Mouse (Mus musculus): ENCODE data around the gene Pomt1. TPM values are rescaled to one million over a fixed set of nuclear protein-coding genes. Genes with fewer than 3 reads are reported as not detected.

Pomt1 gene
- polyA plus RNA-seq (2015; fragmentation: Nextera tagmentation; extraction: Ambion mirVana): 23.0 and 24.1 TPM in 2 replicates

DNA sequence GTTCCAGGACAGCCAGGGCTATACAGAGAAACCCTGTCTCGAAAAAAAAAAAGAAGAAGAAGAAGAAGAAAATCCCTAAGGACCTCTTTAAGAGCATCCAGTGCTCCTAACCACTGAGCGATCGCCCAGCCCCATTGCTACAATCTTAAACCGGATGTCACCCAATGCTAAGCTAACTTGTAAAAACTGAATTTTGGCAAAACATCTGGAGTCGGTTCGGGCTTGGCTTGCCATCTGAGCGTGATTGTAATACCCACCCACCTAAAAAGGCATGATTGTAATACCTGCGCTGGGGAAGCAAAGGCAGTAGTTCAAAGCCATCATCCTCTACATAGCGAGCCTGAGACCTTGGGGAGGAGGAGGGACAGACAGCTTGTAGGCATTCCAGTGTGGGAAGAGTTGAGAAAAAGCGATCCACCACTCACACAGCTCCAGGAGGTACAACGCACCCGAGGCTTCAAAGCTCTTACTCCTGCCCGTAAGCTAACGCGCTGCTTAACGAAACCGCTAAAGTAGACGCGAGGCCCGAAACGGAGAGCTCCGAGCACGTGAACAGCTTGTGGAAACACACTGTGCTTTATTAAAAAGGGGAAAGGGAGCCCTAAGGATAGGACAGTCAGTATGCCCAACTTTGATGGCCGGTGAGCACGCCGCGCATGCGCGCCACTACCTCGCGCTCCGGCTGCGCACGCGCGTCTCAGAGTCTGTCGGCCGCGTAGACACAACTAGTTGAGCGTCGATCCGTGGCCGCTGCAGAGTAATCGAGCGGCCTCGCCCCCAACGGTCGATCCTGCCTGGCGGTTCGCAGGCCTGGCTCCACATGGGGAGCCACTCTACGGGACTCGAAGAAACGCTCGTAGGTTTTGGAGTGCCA lies at the start of gene Pomt1:
Pomt1 (plus strand) TSS at position 705 of the 874 bp plus-strand sequence.
- H3K4me1 ChIP-seq (replicated peaks; ENCODE audit: control insufficient read depth, insufficient read depth, low read length): peaks cover 20% of the 10 kb centered on the region
- no peaks in the 10 kb centered on the region for H3K9me3 ChIP-seq (ENCODE audit: control insufficient read depth, low read length)
- H3K9ac ChIP-seq (ENCODE audit: low read length): peak within 1 kb of the TSS; percentile 82
- H3K27ac ChIP-seq (ENCODE audit: low read length): peak within 1 kb of the TSS; percentile 90
- ATAC-seq (ENCODE audit: low read depth): peak; percentile 93
- WGBS: under 1% methylated on average over 54 of the region's 54 CpGs
- no peaks in the 10 kb centered on the region for H3K27me3 ChIP-seq (ENCODE audit: control insufficient read depth, insufficient read depth, low read depth, low read length)
- H3K4me2 ChIP-seq (ENCODE audit: low read depth, low read length): peak within 1 kb of the TSS; percentile 83
- H3K36me3 ChIP-seq (ENCODE audit: control insufficient read depth, insufficient read depth, low read length): peaks cover 24% of the 10 kb centered on the region
- H3K4me3 ChIP-seq (ENCODE audit: low read length): peak within 1 kb of the TSS; percentile 75

DNA sequence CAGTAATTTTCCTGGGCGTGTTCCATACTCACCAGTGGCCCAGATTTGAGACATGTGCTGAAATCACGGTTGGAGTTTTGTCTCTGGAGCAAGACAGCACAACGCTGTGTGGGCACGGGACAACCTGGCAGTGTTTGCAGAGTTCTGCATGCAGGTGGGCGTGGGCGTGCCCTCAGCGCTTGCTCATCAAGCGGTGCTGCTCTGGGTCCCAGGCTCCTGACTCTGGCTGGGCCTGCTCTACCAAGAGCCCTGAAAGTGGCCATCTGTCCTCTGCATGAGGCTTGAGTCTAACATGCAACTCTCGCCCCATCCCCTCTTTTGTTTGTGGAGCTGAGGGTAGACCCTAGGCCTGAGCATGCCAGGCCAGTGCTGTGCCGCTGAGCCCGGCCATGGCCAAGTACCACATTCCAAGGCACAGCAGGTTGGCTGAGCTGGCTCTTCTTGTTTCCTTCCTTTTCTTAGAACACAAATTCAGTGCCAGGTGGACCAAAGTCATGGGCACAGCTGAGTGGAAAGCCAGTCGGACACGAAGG lies 49.3 kb upstream of the Pomt1 start:
- no peak for ATAC-seq (ENCODE audit: low read depth)
- Histone ChIP-seq H3K36me3 (ENCODE audit: control insufficient read depth, insufficient read depth, low read length) (peaks cover 29% of the 10 kb centered on the region), H3K27ac (ENCODE audit: low read length) (no peak overlapping the region), H3K9ac (ENCODE audit: low read length) (no peak overlapping the region), H3K4me2 (ENCODE audit: low read depth, low read length) (no peak overlapping the region), H3K4me1 (replicated peaks; ENCODE audit: control insufficient read depth, insufficient read depth, low read length) (peaks cover 10% of the 10 kb centered on the region), H3K9me3 (ENCODE audit: control insufficient read depth, low read length) (no peaks in the 10 kb centered on the region), H3K4me3 (ENCODE audit: low read length) (no peak overlapping the region), H3K27me3 (ENCODE audit: control insufficient read depth, insufficient read depth, low read depth, low read length) (no peaks in the 10 kb centered on the region)
- WGBS: 86% methylated on average over 13 of the region's 13 CpGs

DNA sequence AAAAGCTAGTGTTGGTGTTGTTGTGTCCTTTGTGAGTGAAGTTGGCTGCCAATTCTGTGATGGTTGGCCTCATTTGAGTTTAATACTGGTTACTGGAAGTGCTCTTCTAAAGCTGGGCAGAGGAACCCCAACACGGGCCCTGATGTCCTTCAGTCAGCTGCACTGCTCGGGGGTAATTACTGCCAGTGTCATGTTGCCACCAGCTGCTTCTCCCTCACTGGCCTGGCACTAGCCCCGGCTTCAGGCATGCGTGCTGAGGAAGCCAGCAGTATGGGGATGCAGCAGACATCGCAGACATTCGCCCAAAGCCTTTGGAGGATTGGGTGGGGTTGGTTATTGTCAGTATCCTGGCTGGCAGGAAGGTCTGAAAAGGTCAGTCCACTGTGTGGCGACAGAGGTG lies 48.7 kb upstream of the Pomt1 start:
- Histone ChIP-seq H3K4me1 (replicated peaks; ENCODE audit: control insufficient read depth, insufficient read depth, low read length) (peaks cover 6% of the 10 kb centered on the region), H3K36me3 (ENCODE audit: control insufficient read depth, insufficient read depth, low read length) (peaks cover 32% of the 10 kb centered on the region), H3K4me3 (ENCODE audit: low read length) (no peak overlapping the region), H3K9me3 (ENCODE audit: control insufficient read depth, low read length) (no peaks in the 10 kb centered on the region), H3K9ac (ENCODE audit: low read length) (no peak overlapping the region), H3K27me3 (ENCODE audit: control insufficient read depth, insufficient read depth, low read depth, low read length) (no peaks in the 10 kb centered on the region), H3K4me2 (ENCODE audit: low read depth, low read length) (no peak overlapping the region), H3K27ac (ENCODE audit: low read length) (no peak overlapping the region)
- WGBS: 91% methylated on average over 7 of the region's 7 CpGs
- no peak for ATAC-seq (ENCODE audit: low read depth)

DNA sequence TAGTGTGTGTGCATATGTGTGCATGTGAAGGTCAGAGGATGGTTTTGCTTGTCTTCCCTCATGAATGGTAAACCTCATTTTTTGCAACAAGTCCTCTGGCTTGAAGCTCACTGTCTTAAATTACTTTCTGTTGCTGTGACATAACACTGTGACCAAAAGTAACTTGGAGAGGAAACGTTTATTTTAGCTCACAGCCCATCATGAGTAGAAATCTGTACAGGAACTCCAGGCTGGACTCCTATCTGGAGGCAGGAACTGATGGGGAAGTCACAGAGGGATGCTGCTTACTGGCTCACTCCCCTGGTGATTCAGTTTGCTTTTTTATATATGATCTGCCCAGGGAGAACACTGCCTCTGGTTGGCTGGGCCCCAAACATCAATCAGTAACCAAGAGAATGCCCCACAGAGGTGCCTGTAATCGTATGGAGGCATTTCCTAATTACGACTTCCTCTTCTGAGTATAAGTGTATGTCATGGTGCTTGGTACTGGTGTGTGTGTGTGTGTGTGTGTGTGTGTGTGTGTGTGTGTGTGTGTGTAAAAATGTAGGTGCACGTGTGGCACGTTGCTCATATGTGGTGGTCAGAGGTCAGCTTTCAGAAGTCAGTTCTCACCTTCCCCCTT lies 47.2 kb upstream of the Pomt1 start:
- no peak overlapping the region for H3K4me2 ChIP-seq (ENCODE audit: low read depth, low read length)
- no peak for ATAC-seq (ENCODE audit: low read depth)
- H3K27me3 ChIP-seq (ENCODE audit: control insufficient read depth, insufficient read depth, low read depth, low read length): no peaks in the 10 kb centered on the region
- H3K4me1 ChIP-seq (replicated peaks; ENCODE audit: control insufficient read depth, insufficient read depth, low read length): no peaks in the 10 kb centered on the region
- no peak overlapping the region for H3K9ac ChIP-seq (ENCODE audit: low read length)
- WGBS: 70% methylated on average over 5 of the region's 5 CpGs
- H3K27ac ChIP-seq (ENCODE audit: low read length): no peak overlapping the region
- H3K4me3 ChIP-seq (ENCODE audit: low read length): no peak overlapping the region
- H3K9me3 ChIP-seq (ENCODE audit: control insufficient read depth, low read length): no peaks in the 10 kb centered on the region
- H3K36me3 ChIP-seq (ENCODE audit: control insufficient read depth, insufficient read depth, low read length): peaks cover 42% of the 10 kb centered on the region

DNA sequence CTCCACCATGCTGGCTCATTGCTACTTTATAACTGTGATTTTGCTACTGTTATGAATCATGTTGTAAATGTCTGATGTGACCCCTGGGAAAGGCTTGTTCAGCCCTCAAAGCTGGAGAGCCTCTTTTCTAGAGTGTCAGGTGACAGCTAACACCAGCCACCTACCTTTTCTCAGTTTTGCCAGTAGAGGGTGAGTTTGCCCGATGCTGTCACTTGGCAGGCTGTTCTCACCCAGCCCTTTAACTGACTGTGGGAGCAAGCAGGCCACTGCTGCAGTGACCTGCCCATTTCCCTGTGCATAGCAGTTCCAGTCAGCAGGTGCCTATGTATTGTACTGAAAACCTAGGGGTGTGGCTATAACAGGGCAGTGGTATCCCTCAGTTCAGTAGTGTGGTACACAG lies 45.8 kb upstream of the Pomt1 start:
- ATAC-seq (ENCODE audit: low read depth): no peak
- no peaks in the 10 kb centered on the region for H3K27me3 ChIP-seq (ENCODE audit: control insufficient read depth, insufficient read depth, low read depth, low read length)
- H3K9me3 ChIP-seq (ENCODE audit: control insufficient read depth, low read length): no peaks in the 10 kb centered on the region
- WGBS: 46% methylated on average over 1 of the region's 1 CpGs
- no peak overlapping the region for H3K27ac ChIP-seq (ENCODE audit: low read length)
- H3K4me1 ChIP-seq (replicated peaks; ENCODE audit: control insufficient read depth, insufficient read depth, low read length): no peaks in the 10 kb centered on the region
- H3K4me3 ChIP-seq (ENCODE audit: low read length): no peak overlapping the region
- H3K9ac ChIP-seq (ENCODE audit: low read length): no peak overlapping the region
- no peak overlapping the region for H3K4me2 ChIP-seq (ENCODE audit: low read depth, low read length)
- peaks cover 56% of the 10 kb centered on the region for H3K36me3 ChIP-seq (ENCODE audit: control insufficient read depth, insufficient read depth, low read length)

DNA sequence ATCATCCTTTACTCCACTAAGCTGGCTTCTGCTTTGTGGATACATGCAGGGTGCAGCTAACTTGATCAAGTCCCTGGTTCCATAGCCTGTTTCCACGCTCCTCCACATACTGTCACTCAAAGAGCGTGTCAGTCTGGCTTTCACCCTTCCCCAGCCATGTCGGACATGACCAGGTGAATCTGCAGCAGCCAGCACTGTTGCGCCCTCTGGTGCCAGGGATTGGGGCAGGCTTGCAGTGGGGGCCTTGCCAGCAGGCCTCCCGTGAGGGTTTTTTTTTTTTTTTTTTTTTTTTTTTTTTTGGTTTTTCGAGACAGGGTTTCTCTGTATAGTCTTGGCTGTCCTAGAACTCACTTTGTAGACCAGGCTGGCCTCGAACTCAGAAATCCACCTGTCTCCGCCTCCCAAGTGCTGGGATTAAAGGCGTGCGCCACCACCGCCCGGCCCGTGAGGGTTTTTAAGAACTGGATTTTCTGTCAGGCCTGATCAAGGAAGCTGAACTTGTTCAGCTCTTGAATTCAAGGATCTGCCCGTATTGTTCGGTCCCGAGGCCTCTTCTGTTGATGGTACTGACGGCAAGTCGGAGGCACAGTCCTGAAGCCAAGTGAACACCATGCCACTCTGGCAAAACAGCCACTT lies 44.4 kb upstream of the Pomt1 start:
- H3K36me3 ChIP-seq (ENCODE audit: control insufficient read depth, insufficient read depth, low read length): peaks cover 64% of the 10 kb centered on the region
- peak; percentile 19; the same call in 1 of the 2 replicates for ATAC-seq (ENCODE audit: low read depth)
- H3K9ac ChIP-seq (ENCODE audit: low read length): no peak overlapping the region
- no peaks in the 10 kb centered on the region for H3K9me3 ChIP-seq (ENCODE audit: control insufficient read depth, low read length)
- H3K27me3 ChIP-seq (ENCODE audit: control insufficient read depth, insufficient read depth, low read depth, low read length): no peaks in the 10 kb centered on the region
- H3K4me2 ChIP-seq (ENCODE audit: low read depth, low read length): no peak overlapping the region
- no peaks in the 10 kb centered on the region for H3K4me1 ChIP-seq (replicated peaks; ENCODE audit: control insufficient read depth, insufficient read depth, low read length)
- 76% methylated on average over 16 of the region's 18 CpGs for WGBS
- no peak overlapping the region for H3K4me3 ChIP-seq (ENCODE audit: low read length)
- H3K27ac ChIP-seq (ENCODE audit: low read length): no peak overlapping the region

DNA sequence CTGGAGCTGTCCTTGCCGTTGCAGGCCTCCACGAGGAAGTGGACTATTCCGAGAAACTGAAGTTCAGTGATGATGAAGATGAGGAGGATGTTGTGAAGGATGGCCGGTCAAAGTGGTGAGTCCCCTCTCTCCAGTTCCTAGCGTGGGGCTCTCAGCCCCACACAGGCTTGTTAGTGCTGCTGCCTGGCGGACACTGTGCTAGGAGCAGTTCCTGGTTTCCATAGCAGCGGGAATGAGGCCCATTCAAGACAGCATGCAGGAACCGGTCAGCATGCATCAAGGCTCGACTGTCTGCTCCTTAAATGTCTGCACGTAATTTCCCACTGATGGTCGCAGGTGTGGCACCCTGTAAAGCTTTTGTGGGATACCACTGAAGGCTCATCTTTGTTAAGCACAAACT lies 37.4 kb upstream of the Pomt1 start:
- H3K4me2 ChIP-seq (ENCODE audit: low read depth, low read length): no peak overlapping the region
- no peak for ATAC-seq (ENCODE audit: low read depth)
- H3K9me3 ChIP-seq (ENCODE audit: control insufficient read depth, low read length): no peaks in the 10 kb centered on the region
- H3K27me3 ChIP-seq (ENCODE audit: control insufficient read depth, insufficient read depth, low read depth, low read length): no peaks in the 10 kb centered on the region
- no peak overlapping the region for H3K9ac ChIP-seq (ENCODE audit: low read length)
- no peak overlapping the region for H3K4me3 ChIP-seq (ENCODE audit: low read length)
- 79% methylated on average over 11 of the region's 11 CpGs for WGBS
- H3K36me3 ChIP-seq (ENCODE audit: control insufficient read depth, insufficient read depth, low read length): peaks cover 85% of the 10 kb centered on the region
- H3K4me1 ChIP-seq (replicated peaks; ENCODE audit: control insufficient read depth, insufficient read depth, low read length): no peaks in the 10 kb centered on the region
- H3K27ac ChIP-seq (ENCODE audit: low read length): no peak overlapping the region

DNA sequence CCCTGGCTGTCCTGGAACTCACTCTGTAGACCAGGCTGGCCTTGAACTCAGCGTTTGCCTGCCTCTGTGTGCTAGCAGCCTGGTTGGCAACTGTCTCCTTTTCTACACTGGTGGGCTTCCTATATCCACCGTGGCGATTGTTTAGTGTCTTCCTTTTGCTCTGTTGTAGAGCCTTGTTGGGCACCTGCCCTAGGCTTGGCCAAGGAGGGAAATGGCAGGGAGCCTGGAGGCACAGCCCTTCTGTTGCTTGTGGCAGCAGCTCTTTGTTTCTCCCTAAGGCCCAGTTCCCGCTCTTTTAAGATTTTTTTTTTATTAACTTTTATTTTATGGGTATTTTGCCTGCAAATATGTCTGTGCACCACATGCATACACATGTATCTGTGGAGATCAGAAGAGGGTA lies 36.4 kb upstream of the Pomt1 start:
- Histone ChIP-seq H3K4me3 (ENCODE audit: low read length) (no peak overlapping the region), H3K36me3 (ENCODE audit: control insufficient read depth, insufficient read depth, low read length) (peaks cover 83% of the 10 kb centered on the region), H3K4me2 (ENCODE audit: low read depth, low read length) (no peak overlapping the region), H3K4me1 (replicated peaks; ENCODE audit: control insufficient read depth, insufficient read depth, low read length) (no peaks in the 10 kb centered on the region), H3K27ac (ENCODE audit: low read length) (no peak overlapping the region), H3K27me3 (ENCODE audit: control insufficient read depth, insufficient read depth, low read depth, low read length) (no peaks in the 10 kb centered on the region), H3K9ac (ENCODE audit: low read length) (no peak overlapping the region), H3K9me3 (ENCODE audit: control insufficient read depth, low read length) (no peaks in the 10 kb centered on the region)
- ATAC-seq (ENCODE audit: low read depth): no peak
- WGBS: 83% methylated on average over 4 of the region's 4 CpGs

DNA sequence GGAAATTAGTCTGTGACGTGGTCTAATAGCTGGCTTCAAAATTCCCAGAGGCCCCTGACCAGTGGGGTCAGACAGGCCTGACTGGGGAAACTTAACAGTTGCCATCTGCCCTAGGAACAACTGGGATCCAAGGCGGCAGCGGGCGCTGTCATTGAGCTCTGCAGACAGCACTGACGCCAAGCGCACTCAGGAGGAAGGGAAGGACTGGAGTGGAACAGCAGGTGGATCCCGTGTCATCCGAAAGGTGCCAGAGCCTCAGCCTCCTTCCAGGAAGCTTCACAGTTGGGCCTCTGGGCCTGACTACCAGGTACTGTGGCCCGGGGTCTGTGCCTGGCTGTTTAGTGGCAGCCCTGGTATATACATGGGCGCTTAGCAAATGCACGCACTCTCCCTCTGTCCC lies 35.7 kb upstream of the Pomt1 start:
- Histone ChIP-seq H3K4me3 (ENCODE audit: low read length) (no peak overlapping the region), H3K36me3 (ENCODE audit: control insufficient read depth, insufficient read depth, low read length) (peaks cover 82% of the 10 kb centered on the region), H3K9me3 (ENCODE audit: control insufficient read depth, low read length) (no peaks in the 10 kb centered on the region), H3K4me1 (replicated peaks; ENCODE audit: control insufficient read depth, insufficient read depth, low read length) (no peaks in the 10 kb centered on the region), H3K4me2 (ENCODE audit: low read depth, low read length) (no peak overlapping the region), H3K9ac (ENCODE audit: low read length) (no peak overlapping the region), H3K27me3 (ENCODE audit: control insufficient read depth, insufficient read depth, low read depth, low read length) (no peaks in the 10 kb centered on the region), H3K27ac (ENCODE audit: low read length) (no peak overlapping the region)
- 84% methylated on average over 11 of the region's 11 CpGs for WGBS
- ATAC-seq (ENCODE audit: low read depth): no peak
